Mouse (Mus musculus) testis, adult 2 months (tissue): ENCODE data around the gene Lef1. TPM values are rescaled to one million over a fixed set of nuclear protein-coding genes. Genes with fewer than 3 reads are reported as not detected.

Source experiments
- H3K27ac ChIP-seq: fragments of 200-500 bp; 2 replicates; pipeline ENCODE4 v1.5.1; 2012; ENCODE audit warnings: low read depth, low read length; ENCODE audit not compliant: control insufficient read depth, insufficient read depth
- H3K27me3 ChIP-seq: fragments of 200-500 bp; 2 replicates; pipeline ENCODE4 v1.6.1; 2012; ENCODE audit warnings: mild to moderate bottlenecking, low read length, moderate library complexity; ENCODE audit not compliant: control insufficient read depth, insufficient read depth
- H3K36me3 ChIP-seq: fragments of 200-500 bp; 2 replicates; pipeline ENCODE4 v1.6.1; 2012; ENCODE audit warnings: mild to moderate bottlenecking, low read length; ENCODE audit not compliant: control insufficient read depth, insufficient read depth
- H3K4me1 ChIP-seq: fragments of 200-500 bp; 2 replicates; pipeline ENCODE4 v1.6.1; 2012; ENCODE audit warnings: low read length; ENCODE audit not compliant: control insufficient read depth, insufficient read depth
- H3K4me3 ChIP-seq: fragments of 200-500 bp; 2 replicates; pipeline ENCODE4 v1.5.1; 2012; ENCODE audit warnings: low read depth, mild to moderate bottlenecking, low read length, moderate library complexity, mixed read lengths; ENCODE audit not compliant: control insufficient read depth
- CTCF ChIP-seq: fragments of 200-500 bp; IDR thresholded peaks from 2 replicates; pipeline ENCODE4 v1.5.1; 2012; ENCODE audit warnings: low read depth, mild to moderate bottlenecking, inconsistent platforms, low read length, moderate library complexity; ENCODE audit not compliant: control insufficient read depth, insufficient read depth, insufficient replicate concordance
- POLR2A ChIP-seq: fragments of 200-500 bp; IDR thresholded peaks from 2 replicates; pipeline ENCODE4 v1.6.1; 2012; ENCODE audit warnings: low read depth, mild to moderate bottlenecking, inconsistent platforms, low read length, moderate library complexity; ENCODE audit not compliant: control insufficient read depth
- polyA plus RNA-seq: library from polyadenylated mRNA; depleted of rRNA; stranded (reverse); fragments of >200 nt; gene quantifications from 2 replicates; pipeline ENCODE4 v1.2.3, GENCODE M21; 2012

Lef1 gene
- polyA plus RNA-seq, 1 experiment, result 84.7 TPM

DNA sequence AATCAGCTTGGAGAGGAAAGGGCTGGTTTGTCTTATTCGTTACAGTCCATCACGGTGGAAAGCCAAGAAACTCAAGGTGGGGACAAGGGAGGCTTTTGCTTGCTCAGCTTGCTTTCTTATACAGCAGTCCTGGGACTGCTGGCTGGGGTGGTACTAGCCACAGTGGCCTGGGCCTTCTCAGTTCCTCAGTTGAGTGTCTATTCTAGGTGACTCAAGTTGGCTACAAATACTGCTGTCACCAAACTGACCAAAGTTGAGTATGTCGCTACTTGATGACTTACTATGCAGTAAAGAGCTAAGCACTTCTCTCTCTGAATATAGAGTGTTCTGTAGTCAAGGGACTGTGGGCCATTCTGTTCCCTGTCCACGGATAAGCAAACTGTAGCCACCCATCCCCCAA, 62.0 kb downstream of the Lef1 start:
- H3K4me1 ChIP-seq, result no peaks in the 10 kb centered on the region
- TF ChIP-seq POLR2A (no peak), CTCF (no peak)
- H3K27me3 ChIP-seq, result no peaks in the 10 kb centered on the region
- no peak overlapping the region for H3K27ac ChIP-seq
- no peak overlapping the region for H3K4me3 ChIP-seq
- no peaks in the 10 kb centered on the region for H3K36me3 ChIP-seq

- Histone ChIP-seq H3K4me3 (no peak overlapping the region), H3K27ac (no peak overlapping the region), H3K4me1 (no peaks in the 10 kb centered on the region), H3K27me3 (no peaks in the 10 kb centered on the region), H3K36me3 (no peaks in the 10 kb centered on the region)
- no peak for TF ChIP-seq CTCF
- no peak for TF ChIP-seq POLR2A
Measured at GRCm38 (mm10) chr3:131181006-131181405, 70.7 kb downstream of the Lef1 start.

GRCm38 (mm10) chr3:131182158-131182557, 71.9 kb downstream of the Lef1 start:
- no peak overlapping the region for H3K27ac ChIP-seq
- no peaks in the 10 kb centered on the region for H3K36me3 ChIP-seq
- no peaks in the 10 kb centered on the region for H3K27me3 ChIP-seq
- H3K4me3 ChIP-seq, result no peak overlapping the region
- no peaks in the 10 kb centered on the region for H3K4me1 ChIP-seq
- TF ChIP-seq POLR2A (no peak), CTCF (no peak)

DNA sequence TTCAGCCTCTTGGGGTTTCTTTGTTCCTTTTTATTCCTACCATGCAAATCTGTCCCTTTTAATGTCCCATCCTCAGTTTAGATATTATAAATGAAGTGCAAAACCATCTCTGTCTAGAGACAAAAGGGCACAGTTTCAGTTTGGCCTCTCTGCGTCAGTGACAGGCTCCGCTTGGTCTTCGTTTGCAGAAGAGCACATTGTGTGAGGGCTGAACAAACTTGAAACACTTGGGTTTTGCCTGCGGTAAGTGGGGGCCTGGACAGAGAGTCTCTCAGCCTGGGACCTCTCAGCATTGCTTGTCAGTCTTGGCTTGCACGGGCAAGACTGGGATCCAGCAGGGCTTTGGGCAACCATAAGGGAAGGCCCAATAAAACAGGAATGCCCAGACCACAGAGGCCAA, 75.9 kb downstream of the Lef1 start:
- no peak overlapping the region for H3K27ac ChIP-seq
- no peaks in the 10 kb centered on the region for H3K27me3 ChIP-seq
- no peak overlapping the region for H3K4me3 ChIP-seq
- H3K36me3 ChIP-seq, result no peaks in the 10 kb centered on the region
- H3K4me1 ChIP-seq, result no peaks in the 10 kb centered on the region
- TF ChIP-seq POLR2A (no peak), CTCF (no peak)

GRCm38 (mm10) chr3:131190239-131190638, 80.0 kb downstream of the Lef1 start:
- Histone ChIP-seq H3K4me1 (no peaks in the 10 kb centered on the region), H3K4me3 (no peak overlapping the region), H3K27me3 (no peaks in the 10 kb centered on the region), H3K27ac (no peak overlapping the region), H3K36me3 (no peaks in the 10 kb centered on the region)
- TF ChIP-seq POLR2A (no peak), CTCF (no peak)

- Histone ChIP-seq H3K4me3 (no peak overlapping the region), H3K27me3 (no peaks in the 10 kb centered on the region), H3K4me1 (no peaks in the 10 kb centered on the region), H3K27ac (no peak overlapping the region), H3K36me3 (no peaks in the 10 kb centered on the region)
- no peak for TF ChIP-seq CTCF
- TF ChIP-seq POLR2A, result no peak
Measured at GRCm38 (mm10) chr3:131190671-131191367, 80.5 kb downstream of the Lef1 start.

- Histone ChIP-seq H3K4me1 (no peaks in the 10 kb centered on the region), H3K27ac (no peak overlapping the region), H3K4me3 (no peak overlapping the region), H3K36me3 (no peaks in the 10 kb centered on the region), H3K27me3 (no peaks in the 10 kb centered on the region)
- no peak for TF ChIP-seq CTCF
- TF ChIP-seq POLR2A, result no peak
Measured at GRCm38 (mm10) chr3:131191454-131191853, 81.2 kb downstream of the Lef1 start.

- no peaks in the 10 kb centered on the region for H3K36me3 ChIP-seq
- no peak overlapping the region for H3K27ac ChIP-seq
- TF ChIP-seq POLR2A (no peak), CTCF (no peak)
- H3K27me3 ChIP-seq, result no peaks in the 10 kb centered on the region
- H3K4me1 ChIP-seq, result no peaks in the 10 kb centered on the region
- H3K4me3 ChIP-seq, result no peak overlapping the region
Measured at GRCm38 (mm10) chr3:131196050-131196449, 85.8 kb downstream of the Lef1 start.
